Mouse (Mus musculus) heart, adult 9 months (tissue): ENCODE results near the gene Cachd1.

Source experiments
- DNase-seq, 2 experiments: peaks; one replicate each; pipeline ENCODE4 v3.0.0; 2022; ENCODE audit warnings: low spot score in 2 of 2

Cachd1 gene

DNA sequence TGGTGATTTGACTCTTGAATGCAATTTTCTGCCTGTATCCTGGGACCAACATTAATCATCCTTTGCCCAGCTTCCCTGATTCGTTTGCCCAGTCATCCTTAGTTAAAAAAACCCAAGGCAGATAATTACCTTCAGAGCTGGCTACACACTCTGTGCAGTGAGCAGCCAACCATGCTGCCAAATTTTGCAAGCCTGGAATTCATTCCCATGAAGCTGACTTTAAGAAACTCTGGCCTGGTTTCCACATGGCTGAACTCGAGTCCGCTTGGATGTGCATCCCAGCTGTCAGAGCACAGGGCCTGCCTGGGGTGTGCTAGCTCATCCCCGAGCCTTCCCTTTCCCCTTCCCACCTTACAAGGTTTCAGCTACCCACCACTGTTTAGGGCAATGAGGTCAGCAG, 214.5 kb downstream of the Cachd1 start:
- no peak for DNase-seq

- no peak for DNase-seq
Measured at GRCm38 (mm10) chr4:100992086-100992485, 215.6 kb downstream of the Cachd1 start.

GRCm38 (mm10) chr4:100994442-100995255, 218.2 kb downstream of the Cachd1 start:
- DNase-seq: no peak

GRCm38 (mm10) chr4:100995617-100996016, 219.1 kb downstream of the Cachd1 start:
- no peak for DNase-seq

GRCm38 (mm10) chr4:100996060-100996651, 219.7 kb downstream of the Cachd1 start:
- no peak for DNase-seq

GRCm38 (mm10) chr4:100998145-100998544, 221.7 kb downstream of the Cachd1 start:
- peak in 1 of 2 experiments; percentile 30 for DNase-seq

DNA sequence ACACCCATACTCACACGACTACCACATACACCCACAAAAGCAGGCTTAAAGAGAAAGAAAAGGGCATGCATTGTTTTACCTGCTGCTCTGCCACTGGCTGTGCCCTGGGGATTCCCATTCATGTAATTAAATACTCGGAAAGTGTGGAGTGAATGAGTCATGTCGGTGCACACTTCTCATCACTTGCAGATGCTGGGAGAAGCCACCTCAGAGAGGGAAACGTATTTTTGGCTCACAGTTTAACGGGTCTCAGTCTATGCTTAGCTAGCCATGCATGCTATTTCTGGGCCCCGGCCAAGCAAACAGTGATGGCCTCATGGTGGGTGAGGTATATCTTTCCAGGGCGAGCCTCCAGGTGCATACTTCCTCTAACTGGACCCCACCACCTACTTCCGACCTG, 222.4 kb downstream of the Cachd1 start:
- no peak for DNase-seq

DNA sequence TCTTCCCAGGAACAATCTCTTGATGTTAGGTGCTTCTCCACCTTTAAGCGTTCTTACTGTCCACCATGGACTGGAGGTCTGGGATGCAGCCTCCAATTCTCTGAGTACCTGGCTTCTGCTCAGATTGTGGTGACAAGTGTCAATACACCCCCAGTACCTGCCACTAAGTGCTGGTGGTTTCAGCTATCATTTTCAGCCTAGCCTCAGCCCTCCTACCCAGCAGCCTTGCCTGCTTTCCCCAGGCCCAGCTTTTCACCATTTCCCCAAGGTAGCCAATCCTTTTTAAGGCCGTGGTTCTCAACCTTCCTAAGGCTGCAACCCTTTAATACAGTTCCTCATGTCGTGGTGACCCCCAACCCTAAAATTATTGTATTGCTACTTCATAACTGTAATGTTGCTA, 224.1 kb downstream of the Cachd1 start:
- no peak for DNase-seq

DNA sequence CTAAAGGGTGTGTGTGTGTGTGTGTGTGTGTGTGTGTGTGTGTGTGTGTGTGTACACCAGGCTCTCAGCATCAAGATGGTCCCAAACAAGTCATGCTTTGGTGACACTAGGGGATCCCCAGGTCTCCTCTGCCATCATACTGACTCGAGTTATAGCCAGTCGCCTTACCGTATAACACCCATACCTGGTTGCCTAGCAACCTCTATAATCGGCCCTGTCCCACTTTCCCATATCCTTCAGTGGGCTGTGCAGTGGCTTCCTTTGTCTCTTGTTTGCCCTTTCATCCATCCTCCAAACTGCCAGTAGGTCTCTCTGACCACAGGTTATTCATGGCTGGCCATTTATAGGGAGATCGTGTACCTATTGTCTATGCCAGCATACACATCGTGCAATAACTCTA, 224.6 kb downstream of the Cachd1 start:
- DNase-seq: no peak

DNA sequence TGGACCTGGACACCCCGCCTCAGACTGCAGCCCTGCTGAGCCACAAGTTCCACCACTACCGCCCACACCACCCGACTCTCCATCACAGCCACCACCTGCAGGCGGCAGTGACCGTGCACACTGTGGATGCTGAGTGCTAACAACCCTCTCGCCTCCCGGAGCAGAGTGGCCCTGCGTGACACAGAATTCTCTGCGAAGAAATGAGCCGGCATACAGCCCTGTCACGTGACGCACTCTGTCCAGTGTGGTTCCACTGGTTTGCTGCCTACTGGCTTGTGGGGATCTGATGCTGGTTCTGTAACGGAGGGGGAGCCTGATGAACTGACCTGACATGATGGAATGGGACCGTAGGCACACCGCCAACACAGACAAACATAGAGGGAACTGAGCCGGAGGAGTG, 226.5 kb downstream of the Cachd1 start:
- DNase-seq: no peak

DNA sequence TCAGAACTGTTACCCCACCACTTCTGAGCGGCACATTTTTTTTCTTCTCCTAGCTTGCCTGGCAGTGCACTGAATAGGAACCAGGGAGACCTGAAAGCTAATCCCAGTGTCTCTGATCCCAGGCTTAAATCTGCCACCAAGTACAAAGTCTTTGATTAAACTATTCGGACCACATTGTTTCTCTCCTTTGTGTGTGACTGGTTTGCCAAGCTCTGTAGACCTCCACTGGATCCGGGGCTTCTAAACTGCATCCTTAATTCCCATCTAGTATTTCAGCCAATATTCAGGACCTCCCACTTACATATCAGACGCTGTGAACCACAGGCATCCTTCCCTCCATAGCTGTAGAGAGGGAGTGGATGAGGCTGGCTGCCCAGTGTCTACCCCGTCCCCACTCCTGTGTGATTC, 231.9 kb downstream of the Cachd1 start:
- no peak for DNase-seq

DNA sequence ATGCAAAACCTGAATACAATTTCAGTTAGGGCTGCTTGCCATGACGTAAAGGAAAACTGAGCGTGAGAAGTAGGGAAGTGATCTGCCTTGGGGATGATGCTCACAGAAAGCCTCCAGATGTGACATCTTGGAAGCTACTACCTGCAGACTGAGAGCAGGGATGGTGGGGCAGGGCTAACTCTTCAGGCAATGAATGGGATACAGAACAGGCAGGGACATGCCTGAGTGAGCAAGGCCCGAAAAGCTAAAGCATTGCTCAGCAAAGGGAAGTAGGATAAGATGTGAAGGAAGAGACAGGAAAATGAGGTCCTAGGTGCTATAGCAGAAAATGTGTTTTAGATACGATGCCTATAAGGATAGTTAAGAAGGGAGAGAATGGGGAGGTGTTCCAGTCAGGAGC, 232.6 kb downstream of the Cachd1 start:
- no peak for DNase-seq

- no peak for DNase-seq
Measured at GRCm38 (mm10) chr4:101017806-101018205, 241.3 kb downstream of the Cachd1 start.

GRCm38 (mm10) chr4:101020596-101020995, 244.1 kb downstream of the Cachd1 start, which contains the start of gene Gm10577:
Gm10577 (minus strand) TSS chr4:101020696.
- no peak for DNase-seq

DNA sequence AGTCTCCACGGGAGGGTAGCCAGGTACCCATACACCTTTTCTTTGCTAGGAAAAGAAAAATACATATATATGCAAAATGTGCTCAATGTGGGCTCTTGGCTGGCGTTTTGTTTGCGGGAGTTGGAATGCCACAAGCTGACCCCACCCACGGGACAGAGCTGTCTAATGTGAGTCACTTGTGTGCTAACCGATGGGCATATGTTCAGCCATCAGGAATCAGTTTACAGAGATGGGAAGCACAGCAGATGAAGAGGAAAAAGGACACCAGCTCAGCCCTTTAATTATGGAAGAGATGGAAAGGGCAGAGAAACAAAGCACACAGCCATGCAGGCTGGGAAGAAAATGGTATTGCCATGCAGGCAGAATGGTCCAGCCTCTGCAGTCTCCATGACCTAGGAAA, 250.1 kb downstream of the Cachd1 start:
- DNase-seq: no peak

GRCm38 (mm10) chr4:101026995-101027394, 250.5 kb downstream of the Cachd1 start:
- DNase-seq: no peak

DNA sequence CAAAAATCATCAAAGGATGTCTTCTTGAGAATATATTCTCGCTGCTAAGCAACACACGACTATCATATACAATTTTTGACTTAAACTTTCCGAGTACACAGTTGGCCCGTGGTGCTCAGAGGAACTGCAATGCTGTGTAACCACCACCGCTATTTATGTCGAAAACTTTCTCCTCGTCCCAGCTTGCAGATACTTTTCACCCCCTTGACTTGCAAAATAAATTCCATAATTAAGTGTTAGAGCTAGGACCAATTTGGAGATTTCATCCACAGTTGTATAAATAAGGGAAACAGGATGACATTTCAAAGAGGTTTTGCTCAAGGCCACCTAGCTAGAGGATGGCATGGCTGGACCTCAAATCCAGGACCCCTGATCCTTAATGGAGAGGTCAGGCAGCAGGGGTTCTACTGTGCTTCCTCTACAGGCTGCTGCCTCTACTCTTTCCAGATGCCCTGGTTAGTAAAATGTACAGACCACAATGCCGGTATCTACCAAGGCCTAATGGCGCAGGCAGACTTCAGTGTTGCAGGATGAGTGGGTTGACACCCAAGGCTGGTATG, 251.5 kb downstream of the Cachd1 start:
- DNase-seq: no peak

DNA sequence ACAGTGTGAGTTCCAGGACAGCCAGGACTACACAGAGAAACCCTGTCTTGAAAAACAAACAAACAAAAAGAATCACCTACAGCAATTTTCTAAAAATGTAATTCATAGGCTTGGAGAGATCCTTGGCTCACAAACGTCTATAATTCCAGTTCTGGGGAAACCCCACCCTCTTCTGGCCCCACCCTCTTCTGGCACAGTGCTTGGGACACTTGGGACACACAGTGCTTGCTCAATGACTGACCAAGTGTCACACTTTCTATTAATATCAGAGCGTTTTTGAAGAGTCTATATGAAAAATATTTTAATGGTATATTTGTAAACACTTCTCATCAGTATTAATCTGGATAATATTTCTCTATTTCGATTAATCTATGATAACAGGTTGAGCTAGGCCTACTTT, 256.6 kb downstream of the Cachd1 start:
- DNase-seq: no peak

- DNase-seq: no peak
Measured at GRCm38 (mm10) chr4:101035131-101035530, 258.7 kb downstream of the Cachd1 start.

- DNase-seq: no peak
Measured at GRCm38 (mm10) chr4:101037156-101037555, 260.7 kb downstream of the Cachd1 start.

DNA sequence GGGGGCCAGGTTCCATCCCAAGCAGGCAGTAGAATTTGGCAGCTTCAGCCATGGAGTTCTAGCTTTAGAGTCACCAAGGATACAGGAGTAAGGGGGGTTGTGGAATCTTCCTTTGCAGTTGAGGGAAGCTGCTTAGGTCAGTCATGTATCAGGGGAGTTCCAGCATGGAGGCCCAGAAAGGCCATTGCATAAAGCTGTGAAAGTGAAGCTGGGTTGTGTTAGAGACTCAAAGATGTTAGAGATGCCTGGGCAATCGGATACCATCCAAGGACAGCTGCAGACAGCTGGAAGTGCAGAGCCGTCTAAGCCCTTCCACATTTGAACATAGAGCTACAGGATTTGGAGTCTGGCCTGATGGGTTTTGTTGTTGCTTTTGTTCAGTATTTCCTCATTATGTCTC, 267.2 kb downstream of the Cachd1 start:
- peak; percentile 49 to 53 for DNase-seq

- DNase-seq: no peak
Measured at GRCm38 (mm10) chr4:101044149-101044548, 267.7 kb downstream of the Cachd1 start.

DNA sequence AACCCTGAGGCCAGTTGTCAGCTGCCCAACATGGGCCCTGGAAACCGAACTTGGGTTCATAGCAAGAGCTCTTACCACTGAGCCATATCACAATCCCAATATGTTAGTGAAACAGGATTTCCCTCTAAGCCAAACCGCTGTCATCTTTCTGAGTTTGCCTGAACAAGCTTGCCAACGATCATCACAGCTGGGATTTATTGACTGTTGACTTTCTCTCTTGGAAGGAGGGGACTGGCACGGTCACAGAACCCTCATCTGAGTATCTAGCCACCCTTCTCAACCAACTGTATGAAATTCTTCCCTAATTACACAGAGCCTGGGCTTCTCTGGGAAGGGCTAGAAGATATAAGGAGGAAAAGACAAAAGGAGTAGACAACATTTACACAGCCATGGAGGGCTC, 270.1 kb downstream of the Cachd1 start:
- DNase-seq: peak in 1 of 2 experiments; percentile 4
